Mouse (Mus musculus): Measurements from ENCODE around the gene Mpp3. TPM values are rescaled to one million over a fixed set of nuclear protein-coding genes. Genes with fewer than 3 reads are reported as not detected.

Mpp3 gene
- 1.2 and 1.4 TPM in 2 replicates for polyA plus RNA-seq (2012; rRNA removed)

- no peak for DNase-seq (ENCODE audit: low spot score)
These were observed at the start of gene Mpp3 for GRCm38 (mm10) chr11:102028087-102028816. Gene Mpp3 (minus strand): TSS chr11:102028461.

GRCm38 (mm10) chr11:102073722-102074121, 45.5 kb upstream of the Mpp3 start:
- no peak for DNase-seq (ENCODE audit: low spot score)

- DNase-seq (ENCODE audit: low spot score), result no peak
These were observed 44.5 kb upstream of the Mpp3 start for GRCm38 (mm10) chr11:102072729-102073128.

- no peak for DNase-seq (ENCODE audit: low spot score)
These were observed 42.2 kb upstream of the Mpp3 start for GRCm38 (mm10) chr11:102070426-102070825.

- DNase-seq (ENCODE audit: low spot score), result no peak
These were observed 41.4 kb upstream of the Mpp3 start for GRCm38 (mm10) chr11:102069633-102070032.

GRCm38 (mm10) chr11:102068969-102069368, 40.7 kb upstream of the Mpp3 start:
- DNase-seq (ENCODE audit: low spot score), result no peak

- DNase-seq (ENCODE audit: low spot score), result no peak
These were observed 34.8 kb upstream of the Mpp3 start for GRCm38 (mm10) chr11:102063076-102063475.

- no peak for DNase-seq (ENCODE audit: low spot score)
These were observed 33.7 kb upstream of the Mpp3 start for GRCm38 (mm10) chr11:102061941-102062473.

- DNase-seq (ENCODE audit: low spot score), result peak; percentile 47
These were observed 33.1 kb upstream of the Mpp3 start for GRCm38 (mm10) chr11:102061236-102061940.

GRCm38 (mm10) chr11:102053847-102054246, 25.6 kb upstream of the Mpp3 start:
- DNase-seq (ENCODE audit: low spot score), result no peak

- no peak for DNase-seq (ENCODE audit: low spot score)
These were observed 24.9 kb upstream of the Mpp3 start for GRCm38 (mm10) chr11:102053183-102053582.

GRCm38 (mm10) chr11:102052697-102053096, 24.4 kb upstream of the Mpp3 start:
- no peak for DNase-seq (ENCODE audit: low spot score)

- no peak for DNase-seq (ENCODE audit: low spot score)
These were observed 23.7 kb upstream of the Mpp3 start for GRCm38 (mm10) chr11:102051954-102052353.

GRCm38 (mm10) chr11:102051541-102051940, 23.3 kb upstream of the Mpp3 start:
- DNase-seq (ENCODE audit: low spot score), result no peak

GRCm38 (mm10) chr11:102049875-102050482, 21.7 kb upstream of the Mpp3 start:
- DNase-seq (ENCODE audit: low spot score), result no peak

GRCm38 (mm10) chr11:102046607-102047006, 18.3 kb upstream of the Mpp3 start:
- no peak for DNase-seq (ENCODE audit: low spot score)

GRCm38 (mm10) chr11:102044691-102045212, 16.5 kb upstream of the Mpp3 start:
- DNase-seq (ENCODE audit: low spot score), result no peak

GRCm38 (mm10) chr11:102043381-102043780, 15.1 kb upstream of the Mpp3 start:
- DNase-seq (ENCODE audit: low spot score), result no peak

- DNase-seq (ENCODE audit: low spot score), result no peak
These were observed 14.7 kb upstream of the Mpp3 start for GRCm38 (mm10) chr11:102042971-102043370.

- DNase-seq (ENCODE audit: low spot score), result no peak
These were observed 13.2 kb upstream of the Mpp3 start, which contains the start of gene Cd300lg for GRCm38 (mm10) chr11:102041350-102041949. Gene Cd300lg (plus strand): TSS chr11:102041509.

GRCm38 (mm10) chr11:102040646-102041045, 12.4 kb upstream of the Mpp3 start:
- DNase-seq (ENCODE audit: low spot score), result no peak

- DNase-seq (ENCODE audit: low spot score), result peak; percentile 75
These were observed 11.9 kb upstream of the Mpp3 start for GRCm38 (mm10) chr11:102040138-102040524.
